Mouse (Mus musculus) embryonic fibroblast, embryonic 13.5 days (primary cell): ENCODE data around the gene Pik3ip1. TPM values are rescaled to one million over a fixed set of nuclear protein-coding genes. Genes with fewer than 3 reads are reported as not detected.

Experiments used
- H3K27ac ChIP-seq: 2 replicates; pipeline ENCODE4 v1.5.1; 2012; ENCODE audit warnings: low read length, control low read depth, inconsistent platforms; ENCODE audit not compliant: insufficient read depth
- H3K4me1 ChIP-seq: 2 replicates; pipeline ENCODE4 v1.6.1; 2011; ENCODE audit warnings: low read length; ENCODE audit not compliant: control insufficient read depth, insufficient read depth
- H3K4me3 ChIP-seq: 2 replicates; pipeline ENCODE4 v1.5.1; 2011; ENCODE audit warnings: mild to moderate bottlenecking, control low read depth, low read length; ENCODE audit not compliant: insufficient read depth
- CTCF ChIP-seq: IDR thresholded peaks from 2 replicates; pipeline ENCODE4 v1.5.1; 2011; ENCODE audit warnings: mild to moderate bottlenecking, control low read depth, low read length, moderate library complexity, borderline replicate concordance; ENCODE audit not compliant: insufficient read depth
- POLR2A ChIP-seq: IDR thresholded peaks from 2 replicates; pipeline ENCODE4 v1.6.1; 2011; ENCODE audit warnings: low read depth, mild to moderate bottlenecking, control low read depth, low read length, moderate library complexity
- polyA plus RNA-seq: library from polyadenylated mRNA; stranded (reverse); fragments of >200 nt; gene quantifications from 2 replicates; pipeline ENCODE4 v1.2.4, GENCODE M21; 2011; ENCODE audit warnings: low read depth; ENCODE audit not compliant: missing spikeins, insufficient read length

Gene Pik3ip1
- polyA plus RNA-seq, 1 experiment, result 21.1 TPM

GRCm38 (mm10) chr11:3318286-3318685 lies 11.9 kb upstream of the Pik3ip1 start:
- TF ChIP-seq CTCF, result no peak
- no peak for TF ChIP-seq POLR2A
- H3K4me1 ChIP-seq, result no peaks in the 10 kb centered on the region
- no peak overlapping the region for H3K4me3 ChIP-seq
- H3K27ac ChIP-seq, result no peak overlapping the region

DNA sequence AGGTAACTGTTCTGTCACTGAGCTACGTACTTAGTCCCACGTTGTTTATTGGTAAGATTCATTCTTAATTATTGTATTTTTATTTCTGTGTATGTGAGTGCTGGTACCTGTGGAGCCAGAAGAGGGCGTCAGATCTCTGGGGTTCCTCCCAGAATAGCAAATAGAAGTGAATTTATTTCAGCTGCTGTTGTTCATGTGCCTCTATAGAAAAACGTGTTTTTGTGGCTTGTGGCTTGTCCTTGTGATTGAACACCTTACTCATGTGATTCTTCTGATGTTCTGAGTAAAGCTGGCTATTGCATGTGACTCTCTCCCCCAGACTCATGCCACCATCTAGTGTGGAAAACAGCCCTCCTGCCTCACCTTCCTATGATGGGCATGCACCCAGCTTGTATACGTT lies 1.9 kb upstream of the Pik3ip1 start:
- Histone ChIP-seq H3K27ac (no peak overlapping the region), H3K4me3 (no peak overlapping the region)
- TF ChIP-seq CTCF (no peak), POLR2A (no peak)

GRCm38 (mm10) chr11:3328806-3329775 lies 1.1 kb upstream of the Pik3ip1 start:
- H3K4me1 ChIP-seq, result peaks cover 8% of the 10 kb centered on the region; the same call in 1 of the 2 replicates
- TF ChIP-seq CTCF (no peak), POLR2A (no peak)

More for the DNA sequence above, 1.9 kb upstream of the Pik3ip1 start:
- H3K4me1 ChIP-seq, result peaks cover 8% of the 10 kb centered on the region; the same call in 1 of the 2 replicates

GRCm38 (mm10) chr11:3330566-3330965 lies 365 bp downstream of the Pik3ip1 start:
- peak; percentile 56 for TF ChIP-seq POLR2A
- no peak for TF ChIP-seq CTCF
- Histone ChIP-seq H3K27ac (peak overlapping the region; percentile 94), H3K4me1 (peaks cover 19% of the 10 kb centered on the region), H3K4me3 (peak overlapping the region; percentile 63)

More at GRCm38 (mm10) chr11:3328806-3329775, 1.1 kb upstream of the Pik3ip1 start:
- Histone ChIP-seq H3K27ac (peak overlapping the region; percentile 16), H3K4me3 (no peak overlapping the region)

DNA sequence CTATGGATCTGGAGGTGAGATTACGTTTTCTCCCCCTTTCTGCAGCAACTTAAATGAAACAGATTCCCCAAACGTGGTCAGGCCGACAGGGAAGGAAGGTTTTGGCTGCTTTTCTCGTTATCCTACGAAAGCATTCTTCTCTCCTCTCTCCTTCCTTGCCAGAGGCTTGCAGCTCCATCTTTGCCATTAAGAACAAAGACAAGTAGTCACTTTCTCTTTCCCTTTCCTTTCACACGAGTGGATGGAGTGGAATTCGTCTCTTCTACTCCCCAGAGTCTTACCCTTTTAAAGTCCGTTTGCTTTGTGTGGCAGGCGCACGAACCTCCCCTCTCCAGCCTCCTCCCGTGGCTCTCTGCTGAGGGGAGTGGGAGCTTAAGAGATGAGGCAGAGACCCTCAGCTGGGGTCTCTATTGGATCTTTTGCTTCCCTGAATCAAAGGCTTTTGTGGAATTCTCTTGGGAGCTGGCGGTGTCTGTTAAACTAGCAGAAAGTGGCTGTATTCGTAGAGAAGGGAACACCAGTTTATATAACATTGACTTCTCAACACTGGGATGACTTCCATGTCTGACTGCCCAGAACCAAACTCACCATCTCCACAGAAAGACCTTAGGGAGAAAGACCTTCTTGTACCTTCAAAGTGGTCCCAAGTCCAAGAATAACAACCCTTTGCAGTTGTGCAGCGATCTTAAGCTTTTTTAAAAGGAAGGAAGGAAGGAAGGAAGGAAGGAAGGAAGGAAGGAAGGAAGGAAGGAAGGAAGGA lies 970 bp downstream of the Pik3ip1 start:
- Histone ChIP-seq H3K4me1 (peaks cover 24% of the 10 kb centered on the region), H3K4me3 (peak overlapping the region; percentile 63), H3K27ac (peak overlapping the region; percentile 94)
- TF ChIP-seq POLR2A, result no peak; the same call in 1 of the 2 replicates
- no peak for TF ChIP-seq CTCF

DNA sequence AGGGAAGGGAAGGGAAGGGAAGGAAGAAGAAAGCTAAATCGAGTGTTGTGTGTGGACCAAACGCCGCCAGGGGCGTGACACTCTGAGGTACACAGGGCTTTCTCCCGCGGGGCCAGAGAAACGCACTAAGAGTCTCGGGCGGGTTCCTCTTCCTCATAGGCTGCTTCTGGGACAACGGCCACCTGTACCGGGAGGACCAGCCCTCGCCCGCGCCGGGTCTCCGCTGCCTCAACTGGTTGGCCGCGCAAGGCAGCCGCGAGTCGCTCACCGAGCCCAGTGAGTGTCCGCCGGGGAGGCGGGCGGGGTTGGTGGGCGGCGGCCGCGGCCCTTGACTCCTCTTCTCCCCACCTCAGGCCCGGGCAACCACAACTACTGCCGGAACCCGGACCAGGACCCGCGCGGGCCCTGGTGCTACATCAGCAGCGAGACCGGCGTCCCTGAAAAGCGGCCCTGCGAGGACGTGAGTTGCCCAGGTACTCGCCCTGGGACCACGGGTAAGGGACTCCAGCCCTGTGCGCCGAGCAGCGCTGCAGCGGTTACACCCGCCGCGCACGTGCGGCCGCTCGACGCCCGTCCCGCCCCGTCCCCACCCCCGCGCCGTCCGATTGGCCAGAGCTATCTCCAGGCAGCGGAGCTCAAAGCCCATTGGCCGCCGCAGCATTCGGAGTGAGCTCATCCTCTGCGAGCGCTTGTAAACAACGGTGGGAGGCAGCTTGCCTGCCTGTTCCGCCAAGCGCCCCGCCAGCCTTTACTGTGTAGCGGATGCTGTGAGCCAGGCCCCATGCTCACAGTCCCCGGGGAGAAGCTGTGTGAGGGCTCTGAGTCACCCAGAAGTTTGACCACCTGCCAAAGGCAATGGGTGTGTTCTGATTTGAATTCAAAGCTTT lies 1.8 kb downstream of the Pik3ip1 start:
- TF ChIP-seq CTCF (no peak), POLR2A (peak; percentile 73)
- H3K27ac ChIP-seq, result peak overlapping the region; percentile 94

GRCm38 (mm10) chr11:3333111-3333695 lies 3.0 kb downstream of the Pik3ip1 start:
- peaks cover 32% of the 10 kb centered on the region for H3K4me1 ChIP-seq
- H3K4me3 ChIP-seq, result no peak overlapping the region
- no peak for TF ChIP-seq CTCF
- TF ChIP-seq POLR2A, result no peak
- no peak overlapping the region for H3K27ac ChIP-seq

More for the DNA sequence above, 1.8 kb downstream of the Pik3ip1 start:
- peaks cover 29% of the 10 kb centered on the region for H3K4me1 ChIP-seq
- H3K4me3 ChIP-seq, result peak overlapping the region; percentile 63

DNA sequence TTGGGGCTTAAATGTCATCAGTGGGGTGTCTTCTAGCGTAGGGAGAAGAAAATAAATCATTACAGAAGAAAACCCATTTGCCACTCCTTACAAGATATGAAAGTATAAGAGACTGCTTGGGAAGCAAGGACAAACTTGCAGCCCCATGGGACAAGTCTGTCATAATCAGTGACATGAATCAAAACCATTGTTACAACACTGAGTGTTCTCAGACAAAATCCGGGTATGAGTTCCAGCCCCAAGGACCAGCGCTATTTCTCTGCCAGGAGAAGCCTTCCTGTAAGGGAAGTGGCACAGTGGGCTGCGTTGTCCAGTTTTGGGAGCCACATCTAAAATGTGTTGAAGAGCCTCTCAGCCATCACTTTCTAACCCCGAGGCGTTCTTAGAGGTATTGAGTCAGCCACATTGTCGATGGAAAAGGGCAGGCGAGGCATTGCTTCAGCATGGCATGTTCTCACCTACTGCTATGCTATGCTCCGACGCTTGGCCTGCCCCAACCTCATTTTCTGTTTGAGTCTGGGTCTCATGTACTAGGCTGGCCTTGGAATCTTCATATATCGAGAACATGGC lies 4.0 kb downstream of the Pik3ip1 start:
- no peak for TF ChIP-seq POLR2A
- no peak for TF ChIP-seq CTCF
- H3K4me1 ChIP-seq, result peaks cover 32% of the 10 kb centered on the region
- no peak overlapping the region for H3K4me3 ChIP-seq
- H3K27ac ChIP-seq, result no peak overlapping the region
